Mouse (Mus musculus): ENCODE data around the gene Efcab11.
A peak's percentile ranks its signal among the peaks of the same experiment; 100 is the strongest.

Efcab11 gene

DNA sequence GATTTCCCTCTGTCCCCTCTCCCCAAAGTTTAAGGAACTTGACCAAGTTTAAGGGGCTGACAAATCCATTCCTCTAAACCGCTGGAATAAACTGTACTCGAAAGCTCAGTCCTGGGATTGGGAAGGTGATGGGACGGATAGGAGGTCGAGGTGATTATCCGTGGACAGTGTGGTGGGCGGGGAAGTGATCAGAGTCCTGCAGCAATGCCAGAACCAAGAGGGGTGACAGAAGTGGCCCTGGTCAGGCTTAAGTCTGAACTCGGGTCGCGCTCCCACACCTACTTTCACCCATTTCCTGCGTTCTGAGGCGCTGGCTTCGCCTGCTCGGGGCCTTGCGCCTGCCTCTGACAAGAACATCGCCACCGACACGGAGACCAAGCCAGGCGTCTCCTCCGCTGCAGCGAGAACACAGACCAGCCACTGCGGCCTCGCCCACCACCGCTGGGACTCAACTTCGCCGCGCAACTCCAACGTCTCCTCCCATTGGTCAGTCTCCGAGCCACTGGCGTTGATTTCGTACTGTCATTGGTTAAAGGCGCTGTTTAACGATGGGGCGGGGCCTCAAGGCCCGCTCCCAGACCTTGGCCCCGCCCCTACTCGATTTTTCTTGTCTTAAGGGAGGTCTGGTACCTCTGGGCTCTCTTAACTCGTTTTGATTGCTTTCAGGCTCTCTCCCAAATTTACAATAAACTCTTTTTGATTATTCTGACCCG lies 1.1 kb downstream of the Efcab11 start:
- DNase-seq (ENCODE audit: extremely low read depth, insufficient read length, low spot score): peak; percentile 92

GRCm38 (mm10) chr12:99874609-99875008 lies 9.6 kb downstream of the Efcab11 start:
- peak; percentile 5 for DNase-seq (ENCODE audit: extremely low read depth, insufficient read length, low spot score)

GRCm38 (mm10) chr12:99873443-99873842 lies 10.8 kb downstream of the Efcab11 start:
- DNase-seq (ENCODE audit: extremely low read depth, insufficient read length, low spot score): no peak

DNA sequence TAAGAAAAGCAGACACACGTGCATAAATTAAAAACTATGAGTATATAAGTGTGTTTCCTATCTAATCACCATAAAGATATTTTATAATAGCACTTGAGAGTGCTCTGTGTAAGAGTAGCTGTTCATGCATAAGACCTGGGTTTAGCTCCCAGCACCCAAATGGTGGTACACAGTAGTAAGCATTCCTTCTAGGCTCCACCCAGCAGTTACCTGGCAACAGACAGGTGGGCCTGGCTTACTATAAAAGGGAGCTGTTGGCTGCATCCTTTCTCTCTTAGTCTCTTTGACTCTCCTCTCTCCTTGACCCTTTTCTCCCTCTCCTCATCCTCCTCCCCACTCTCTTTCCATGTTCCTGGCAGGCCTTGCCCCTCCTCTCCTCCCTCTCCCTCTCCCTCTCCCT lies 15.4 kb downstream of the Efcab11 start:
- no peak for DNase-seq (ENCODE audit: extremely low read depth, insufficient read length, low spot score)

DNA sequence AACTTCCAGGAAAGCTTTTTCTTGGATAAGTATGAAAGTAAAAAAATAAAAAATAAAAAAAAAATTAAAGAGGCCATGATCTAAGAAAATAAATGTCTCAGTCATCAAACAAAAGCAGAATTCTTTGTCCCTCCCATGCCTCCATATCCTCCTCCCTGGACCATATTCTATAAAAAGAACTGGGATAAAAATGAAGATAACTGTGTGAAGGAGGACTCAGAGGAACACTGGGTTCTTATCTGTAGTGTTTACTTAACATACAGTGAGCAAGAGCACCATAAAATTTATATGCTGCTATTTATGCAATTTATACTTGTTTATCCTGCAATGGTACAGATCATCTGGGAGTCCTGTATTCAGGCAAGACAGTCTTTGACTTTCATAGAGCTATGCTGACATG lies 19.6 kb downstream of the Efcab11 start:
- DNase-seq (ENCODE audit: extremely low read depth, insufficient read length, low spot score): no peak

- no peak for DNase-seq (ENCODE audit: extremely low read depth, insufficient read length, low spot score)
Measured at GRCm38 (mm10) chr12:99860981-99861380, 23.3 kb downstream of the Efcab11 start.

- no peak for DNase-seq (ENCODE audit: extremely low read depth, insufficient read length, low spot score)
Measured at GRCm38 (mm10) chr12:99859391-99860100, 24.7 kb downstream of the Efcab11 start.

- no peak for DNase-seq (ENCODE audit: extremely low read depth, insufficient read length, low spot score)
Measured at GRCm38 (mm10) chr12:99858664-99859063, 25.6 kb downstream of the Efcab11 start.

DNA sequence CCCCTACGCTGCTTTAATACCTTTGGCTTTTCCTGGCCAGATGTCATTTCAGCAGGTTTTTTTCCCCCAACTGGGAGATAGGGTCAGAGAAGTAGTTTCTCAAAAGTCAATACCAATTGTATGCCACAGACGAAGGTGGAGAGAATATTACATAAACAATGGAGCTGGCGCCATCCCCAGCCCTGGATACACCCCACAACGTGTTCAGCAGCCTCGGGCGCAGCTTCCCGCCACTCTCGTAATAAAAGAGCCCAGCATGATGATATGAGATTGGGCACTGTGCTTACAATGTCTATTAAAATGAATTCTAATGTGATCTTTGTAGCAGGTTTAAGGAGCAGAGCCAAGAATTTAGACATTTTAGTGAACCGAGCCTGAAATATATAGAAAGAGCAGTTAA lies 28.2 kb downstream of the Efcab11 start:
- no peak for DNase-seq (ENCODE audit: extremely low read depth, insufficient read length, low spot score)

GRCm38 (mm10) chr12:99853323-99854258 lies 30.6 kb downstream of the Efcab11 start:
- no peak for DNase-seq (ENCODE audit: extremely low read depth, insufficient read length, low spot score)

GRCm38 (mm10) chr12:99849996-99850395 lies 34.2 kb downstream of the Efcab11 start:
- no peak for DNase-seq (ENCODE audit: extremely low read depth, insufficient read length, low spot score)

- DNase-seq (ENCODE audit: extremely low read depth, insufficient read length, low spot score): no peak
Measured at GRCm38 (mm10) chr12:99844951-99845350, 39.3 kb downstream of the Efcab11 start.

DNA sequence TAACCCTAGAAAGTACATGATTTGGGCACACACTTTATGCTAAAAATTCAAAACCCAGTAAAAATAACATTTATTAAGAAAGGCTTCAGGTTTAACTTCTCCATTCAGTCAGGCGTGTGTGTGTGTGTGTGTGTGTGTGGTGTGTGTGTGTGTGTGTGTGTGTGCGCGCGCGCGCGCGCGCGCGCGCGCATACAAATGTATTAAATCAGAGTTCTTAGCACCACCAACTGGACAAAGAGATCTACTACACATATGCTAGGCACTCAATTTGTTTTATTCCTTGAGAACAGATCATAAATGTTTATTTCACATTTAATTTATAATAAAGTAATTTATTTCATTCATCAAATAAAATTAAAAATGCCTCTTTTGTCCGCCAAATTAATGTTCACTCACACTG lies 45.5 kb downstream of the Efcab11 start:
- DNase-seq (ENCODE audit: extremely low read depth, insufficient read length, low spot score): no peak

DNA sequence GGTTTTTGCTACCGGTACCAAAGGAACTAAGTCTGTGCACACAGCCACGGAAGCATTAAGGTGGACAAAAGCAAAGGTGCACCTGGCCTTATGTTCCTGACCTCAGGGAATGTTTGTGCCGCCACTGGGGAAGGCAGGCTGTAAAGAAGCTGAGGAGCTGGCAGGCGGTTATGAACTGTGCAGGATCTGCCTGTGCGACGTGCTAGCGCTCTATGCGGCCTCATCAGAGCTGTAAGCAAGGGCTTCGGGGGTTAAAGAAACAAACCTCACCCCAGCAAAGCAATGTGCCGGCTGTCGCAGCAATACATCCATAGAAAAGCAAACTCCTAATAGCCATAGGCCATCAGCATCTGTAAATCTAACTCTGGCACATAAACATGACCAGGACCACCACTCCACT lies 46.1 kb downstream of the Efcab11 start:
- no peak for DNase-seq (ENCODE audit: extremely low read depth, insufficient read length, low spot score)

GRCm38 (mm10) chr12:99837528-99837927 lies 46.7 kb downstream of the Efcab11 start:
- no peak for DNase-seq (ENCODE audit: extremely low read depth, insufficient read length, low spot score)

GRCm38 (mm10) chr12:99836404-99837131 lies 47.7 kb downstream of the Efcab11 start:
- no peak for DNase-seq (ENCODE audit: extremely low read depth, insufficient read length, low spot score)

GRCm38 (mm10) chr12:99833476-99833875 lies 50.8 kb downstream of the Efcab11 start:
- no peak for DNase-seq (ENCODE audit: extremely low read depth, insufficient read length, low spot score)

DNA sequence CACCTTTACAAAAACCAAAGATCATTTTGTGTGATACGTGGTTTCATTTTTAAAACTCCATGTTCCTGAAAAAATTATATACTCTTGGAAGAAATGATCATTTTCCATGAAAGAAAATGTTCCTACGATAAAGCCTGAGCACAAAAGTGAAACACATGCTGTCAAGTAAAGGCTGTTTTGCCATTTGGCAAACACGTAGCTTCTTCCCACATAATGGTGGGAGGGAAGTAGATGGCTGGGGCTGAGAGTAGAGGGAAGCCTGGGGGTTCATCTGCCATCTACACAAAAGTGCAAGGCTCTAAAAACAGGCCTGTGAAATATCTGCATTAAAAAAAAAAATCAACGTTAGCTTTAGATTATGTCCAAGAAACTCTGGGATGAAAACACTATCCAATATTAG lies 61.6 kb downstream of the Efcab11 start:
- no peak for DNase-seq (ENCODE audit: extremely low read depth, insufficient read length, low spot score)

DNA sequence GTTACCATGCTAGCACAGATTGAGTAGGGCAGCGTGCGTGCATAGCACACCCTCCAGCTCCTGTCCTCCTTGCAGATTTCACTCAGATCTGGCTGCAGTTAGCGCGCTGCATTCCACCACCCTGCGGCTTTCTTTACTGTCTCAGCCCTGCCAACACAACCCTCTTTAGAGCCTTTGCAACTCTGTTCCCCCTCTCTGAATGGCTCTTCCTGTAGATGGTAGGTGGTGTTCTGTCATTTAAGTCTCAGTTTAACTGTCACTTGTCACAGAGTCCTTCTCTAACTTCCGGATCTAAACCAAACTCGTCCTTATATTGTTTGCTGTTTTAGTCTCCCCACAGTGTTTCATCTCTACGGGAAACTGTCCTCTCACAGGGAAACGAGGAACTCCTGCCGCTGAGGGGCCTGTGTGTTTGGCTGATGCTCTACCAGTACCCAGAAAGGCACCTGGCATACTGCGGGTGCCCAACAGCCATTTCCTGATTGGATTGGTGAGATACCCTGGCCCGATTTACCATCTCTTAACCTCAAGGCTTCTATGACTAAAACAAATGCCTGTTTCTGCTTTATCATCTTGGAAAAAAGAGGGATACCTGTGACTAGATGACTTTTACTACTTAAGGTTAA lies 62.8 kb downstream of the Efcab11 start:
- no peak for DNase-seq (ENCODE audit: extremely low read depth, insufficient read length, low spot score)
